Mouse (Mus musculus): ENCODE measurements around the gene Slc2a6. TPM values are rescaled to one million over a fixed set of nuclear protein-coding genes. Genes with fewer than 3 reads are reported as not detected.

Slc2a6 gene
- polyA plus RNA-seq, 1 experiment from 2014 or later, result 5.2 TPM

- no peaks in the 10 kb centered on the region for H3K9me3 ChIP-seq
- H3K4me1 ChIP-seq, result no peaks in the 10 kb centered on the region
- H3K9ac ChIP-seq (replicated peaks), result no peak overlapping the region
- WGBS, result 92% methylated on average over 7 of the region's 7 CpGs
- H3K27me3 ChIP-seq, result no peaks in the 10 kb centered on the region
- no peak overlapping the region for H3K27ac ChIP-seq (replicated peaks)
- H3K4me2 ChIP-seq (replicated peaks), result no peak overlapping the region
- no peaks in the 10 kb centered on the region for H3K36me3 ChIP-seq
- no peak overlapping the region for H3K4me3 ChIP-seq
- no peak for ATAC-seq (replicated peaks)
Measured at GRCm38 (mm10) chr2:26997993-26998392, 29.8 kb downstream of the Slc2a6 start.

DNA sequence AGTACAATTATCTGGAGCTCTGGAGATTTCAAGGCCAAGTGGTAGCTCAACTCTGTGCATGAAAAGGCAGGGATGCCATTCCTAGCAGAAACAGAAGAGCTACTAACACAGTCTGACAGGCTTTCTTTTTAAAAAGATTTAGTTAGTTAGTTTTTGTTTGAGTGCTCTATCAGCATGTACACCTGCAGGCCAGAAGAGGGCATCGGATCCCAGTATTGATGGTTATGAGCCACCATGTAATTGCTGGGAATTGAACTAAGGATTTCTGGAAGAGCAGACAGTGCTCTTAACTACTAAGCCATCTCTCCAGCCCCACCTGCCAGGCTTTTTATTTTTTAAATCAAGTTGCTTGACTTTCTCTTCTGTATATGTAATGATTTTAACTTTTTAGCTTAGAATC is 30.3 kb downstream of the Slc2a6 start:
- H3K27ac ChIP-seq (replicated peaks), result no peak overlapping the region
- no peak for ATAC-seq (replicated peaks)
- no peaks in the 10 kb centered on the region for H3K9me3 ChIP-seq
- H3K36me3 ChIP-seq, result no peaks in the 10 kb centered on the region
- WGBS, result 86% methylated on average over 1 of the region's 1 CpGs
- no peak overlapping the region for H3K4me3 ChIP-seq
- H3K9ac ChIP-seq (replicated peaks), result no peak overlapping the region
- H3K4me1 ChIP-seq, result no peaks in the 10 kb centered on the region
- H3K4me2 ChIP-seq (replicated peaks), result no peak overlapping the region
- no peaks in the 10 kb centered on the region for H3K27me3 ChIP-seq

DNA sequence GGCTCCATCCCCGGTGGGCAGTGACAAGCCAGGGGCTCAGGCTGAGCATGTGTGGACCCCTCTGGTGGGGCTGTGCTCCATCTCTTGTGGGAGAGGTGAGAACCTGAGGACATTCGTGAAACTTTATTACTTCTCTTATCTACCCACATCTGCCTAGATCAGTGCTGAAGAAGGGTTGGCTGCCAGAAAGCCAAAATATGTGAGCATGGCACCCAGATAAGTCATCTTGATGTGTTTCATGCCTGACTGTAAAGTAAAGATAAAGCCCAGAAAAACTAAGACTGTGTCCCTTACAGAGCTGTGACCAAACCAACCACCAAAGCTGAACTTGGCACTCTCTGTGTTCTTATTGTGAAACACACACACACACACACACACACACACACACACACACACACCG is 33.9 kb downstream of the Slc2a6 start:
- no peak overlapping the region for H3K27ac ChIP-seq (replicated peaks)
- ATAC-seq (replicated peaks), result no peak
- no peaks in the 10 kb centered on the region for H3K27me3 ChIP-seq
- 85% methylated on average over 3 of the region's 3 CpGs for WGBS
- H3K9ac ChIP-seq (replicated peaks), result no peak overlapping the region
- H3K9me3 ChIP-seq, result no peaks in the 10 kb centered on the region
- no peak overlapping the region for H3K4me2 ChIP-seq (replicated peaks)
- H3K4me3 ChIP-seq, result no peak overlapping the region
- no peaks in the 10 kb centered on the region for H3K4me1 ChIP-seq
- H3K36me3 ChIP-seq, result no peaks in the 10 kb centered on the region

- H3K4me3 ChIP-seq, result no peak overlapping the region
- WGBS, result 89% methylated on average over 5 of the region's 5 CpGs
- no peaks in the 10 kb centered on the region for H3K36me3 ChIP-seq
- H3K27me3 ChIP-seq, result no peaks in the 10 kb centered on the region
- H3K27ac ChIP-seq (replicated peaks), result no peak overlapping the region
- H3K4me1 ChIP-seq, result no peaks in the 10 kb centered on the region
- H3K9me3 ChIP-seq, result no peaks in the 10 kb centered on the region
- no peak overlapping the region for H3K9ac ChIP-seq (replicated peaks)
- ATAC-seq (replicated peaks), result no peak
- no peak overlapping the region for H3K4me2 ChIP-seq (replicated peaks)
Measured at GRCm38 (mm10) chr2:26984640-26985039, 43.2 kb downstream of the Slc2a6 start.

DNA sequence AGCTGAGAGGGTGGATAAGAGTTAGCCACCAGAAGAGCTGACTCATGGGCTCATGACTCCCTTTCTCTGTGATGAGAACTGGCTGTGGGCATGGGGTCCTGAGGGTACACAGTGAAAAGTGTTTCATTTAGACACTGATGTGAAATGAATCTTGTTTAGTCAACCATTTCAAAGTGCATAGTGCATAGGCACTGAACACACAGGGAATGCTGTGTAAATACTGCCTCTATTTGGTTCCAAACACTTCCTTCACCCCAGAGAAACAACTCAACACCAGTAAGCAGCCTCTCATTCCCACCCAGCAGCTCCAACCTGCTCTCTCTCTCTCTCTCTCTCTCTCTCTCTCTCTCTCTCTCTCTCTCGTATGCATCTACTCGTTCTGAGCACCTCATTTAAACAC is 43.6 kb downstream of the Slc2a6 start:
- no peaks in the 10 kb centered on the region for H3K36me3 ChIP-seq
- no peak for ATAC-seq (replicated peaks)
- no peaks in the 10 kb centered on the region for H3K27me3 ChIP-seq
- no peaks in the 10 kb centered on the region for H3K4me1 ChIP-seq
- H3K9ac ChIP-seq (replicated peaks), result no peak overlapping the region
- 73% methylated on average over 2 of the region's 2 CpGs for WGBS
- H3K4me2 ChIP-seq (replicated peaks), result no peak overlapping the region
- H3K27ac ChIP-seq (replicated peaks), result no peak overlapping the region
- H3K9me3 ChIP-seq, result no peaks in the 10 kb centered on the region
- no peak overlapping the region for H3K4me3 ChIP-seq

- no peaks in the 10 kb centered on the region for H3K9me3 ChIP-seq
- H3K4me1 ChIP-seq, result no peaks in the 10 kb centered on the region
- H3K9ac ChIP-seq (replicated peaks), result no peak overlapping the region
- H3K4me3 ChIP-seq, result no peak overlapping the region
- no peak overlapping the region for H3K4me2 ChIP-seq (replicated peaks)
- H3K27ac ChIP-seq (replicated peaks), result no peak overlapping the region
- no peaks in the 10 kb centered on the region for H3K27me3 ChIP-seq
- WGBS, result 64% methylated on average over 1 of the region's 1 CpGs
- no peaks in the 10 kb centered on the region for H3K36me3 ChIP-seq
- no peak for ATAC-seq (replicated peaks)
Measured at GRCm38 (mm10) chr2:26980361-26980760, 47.4 kb downstream of the Slc2a6 start.

DNA sequence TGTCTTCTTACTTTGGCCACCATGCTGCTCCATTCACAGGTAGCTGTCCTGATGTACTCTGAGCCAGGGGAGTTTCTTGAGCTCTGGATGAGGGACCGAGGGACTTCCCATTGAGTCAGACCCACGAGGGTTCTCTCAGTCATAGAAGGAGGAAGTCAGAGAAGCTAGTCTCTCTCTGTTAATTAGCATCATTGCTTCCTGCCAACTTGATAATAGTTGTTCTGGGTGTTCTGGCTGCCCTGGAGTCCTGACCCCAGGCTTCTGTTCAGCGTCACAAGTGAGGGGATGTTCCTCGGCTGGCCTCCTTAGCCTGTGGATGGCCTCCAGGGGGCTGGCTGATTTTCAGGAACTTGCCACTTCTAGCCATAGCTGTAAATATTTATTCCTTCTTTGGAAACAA is 53.8 kb downstream of the Slc2a6 start:
- no peak overlapping the region for H3K4me3 ChIP-seq
- no peak overlapping the region for H3K9ac ChIP-seq (replicated peaks)
- no peaks in the 10 kb centered on the region for H3K27me3 ChIP-seq
- no peak overlapping the region for H3K4me2 ChIP-seq (replicated peaks)
- no peak for ATAC-seq (replicated peaks)
- H3K36me3 ChIP-seq, result no peaks in the 10 kb centered on the region
- no peaks in the 10 kb centered on the region for H3K4me1 ChIP-seq
- H3K27ac ChIP-seq (replicated peaks), result no peak overlapping the region
- WGBS, result 69% methylated on average over 4 of the region's 4 CpGs
- H3K9me3 ChIP-seq, result no peaks in the 10 kb centered on the region

DNA sequence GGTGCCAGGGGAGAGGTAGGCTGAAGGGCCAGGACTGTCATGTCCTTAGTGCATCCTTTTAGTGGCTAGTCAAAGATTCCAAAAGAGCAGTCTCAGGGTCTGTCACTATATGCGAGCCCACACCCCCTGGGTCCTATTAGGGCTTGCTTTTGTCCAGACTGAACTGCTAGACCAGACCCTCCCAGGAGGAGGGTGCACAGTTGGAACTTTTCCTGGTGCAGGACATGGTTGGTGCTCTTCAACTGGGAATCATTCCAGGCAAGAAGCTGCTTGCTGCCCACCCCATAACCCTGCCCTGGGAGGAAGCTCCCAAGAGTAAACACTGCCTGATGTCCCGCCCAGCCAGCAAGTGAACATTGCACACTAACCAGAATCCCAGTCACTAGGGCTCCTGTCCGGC is 54.7 kb downstream of the Slc2a6 start, which contains the start of gene Adamts13:
Adamts13 (plus strand) TSS at position 301 of the 400 bp plus-strand sequence.
- WGBS, result 71% methylated on average over 3 of the region's 3 CpGs
- Histone ChIP-seq H3K27me3 (no peaks in the 10 kb centered on the region), H3K4me2 (replicated peaks) (no peak within 1 kb of the TSS), H3K36me3 (no peaks in the 10 kb centered on the region), H3K4me3 (no peak within 1 kb of the TSS), H3K27ac (replicated peaks) (no peak within 1 kb of the TSS), H3K9ac (replicated peaks) (no peak within 1 kb of the TSS), H3K9me3 (no peaks in the 10 kb centered on the region), H3K4me1 (no peaks in the 10 kb centered on the region)
- no peak for ATAC-seq (replicated peaks)

Other genes starting within 250 kb of the Slc2a6 start
- gene Abo, start 163.0 kb downstream of the Slc2a6 start, polyA plus RNA-seq (2015; fragmentation: Nextera tagmentation; extraction: Ambion mirVana), result not detected in 2 replicates
- gene Surf6, start 125.1 kb downstream of the Slc2a6 start, polyA plus RNA-seq (2015; fragmentation: Nextera tagmentation; extraction: Ambion mirVana), result 27.7 and 29.7 TPM in 2 replicates
- 177 and 184 TPM in 2 replicates for gene Med22, start 117.3 kb downstream of the Slc2a6 start, polyA plus RNA-seq (2015; fragmentation: Nextera tagmentation; extraction: Ambion mirVana)
- gene Rpl7a, start 117.2 kb downstream of the Slc2a6 start, polyA plus RNA-seq (2015; fragmentation: Nextera tagmentation; extraction: Ambion mirVana), result 533 and 546 TPM in 2 replicates
- 58.9 and 61.9 TPM in 2 replicates for gene Surf2, start 111.6 kb downstream of the Slc2a6 start, polyA plus RNA-seq (2015; fragmentation: Nextera tagmentation; extraction: Ambion mirVana)
- gene Surf1, start 111.5 kb downstream of the Slc2a6 start, polyA plus RNA-seq (2015; fragmentation: Nextera tagmentation; extraction: Ambion mirVana), result 74.0 and 77.3 TPM in 2 replicates
- gene Surf4, start 94.1 kb downstream of the Slc2a6 start, polyA plus RNA-seq (2015; fragmentation: Nextera tagmentation; extraction: Ambion mirVana), result 100 and 101 TPM in 2 replicates
- gene Stkld1, start 94.0 kb downstream of the Slc2a6 start, polyA plus RNA-seq (2015; fragmentation: Nextera tagmentation; extraction: Ambion mirVana), result 0.17 and 0.22 TPM in 2 replicates
- 38.4 and 38.8 TPM in 2 replicates for gene Rexo4, start 63.6 kb downstream of the Slc2a6 start, polyA plus RNA-seq (2015; fragmentation: Nextera tagmentation; extraction: Ambion mirVana)
- gene Adamts13, start 54.6 kb downstream of the Slc2a6 start, polyA plus RNA-seq (2015; fragmentation: Nextera tagmentation; extraction: Ambion mirVana), result 0.22 and 0.38 TPM in 2 replicates
- gene Cacfd1, start 18.1 kb downstream of the Slc2a6 start, polyA plus RNA-seq (2015; fragmentation: Nextera tagmentation; extraction: Ambion mirVana), result 120 and 121 TPM in 2 replicates
- 0.17 TPM in 1 of 2 replicates, not detected in the other for gene Mymk, start 44.2 kb upstream of the Slc2a6 start, polyA plus RNA-seq (2015; fragmentation: Nextera tagmentation; extraction: Ambion mirVana)
- 6.8 and 9.5 TPM in 2 replicates for gene Adamtsl2, start 51.4 kb upstream of the Slc2a6 start, polyA plus RNA-seq (2015; fragmentation: Nextera tagmentation; extraction: Ambion mirVana)
- 3.5 and 4.6 TPM in 2 replicates for gene Fam163b, start 114.5 kb upstream of the Slc2a6 start, polyA plus RNA-seq (2015; fragmentation: Nextera tagmentation; extraction: Ambion mirVana)
- 0.06 TPM in 1 of 2 replicates, not detected in the other for gene Dbh, start 137.2 kb upstream of the Slc2a6 start, polyA plus RNA-seq (2015; fragmentation: Nextera tagmentation; extraction: Ambion mirVana)
- 3.6 and 4.5 TPM in 2 replicates for gene Sardh, start 220.3 kb upstream of the Slc2a6 start, polyA plus RNA-seq (2015; fragmentation: Nextera tagmentation; extraction: Ambion mirVana)

All from forebrain, embryonic 15.5 days (tissue).